In genomic region chr1:174921298-174921955, GRCm38 (mm10) we compare ENCODE assay signal across 9 mouse cellular contexts. TPM values are rescaled to one million over a fixed set of nuclear protein-coding genes. Genes with fewer than 3 reads are reported as not detected.
A peak's percentile ranks its signal among the peaks of the same experiment; 100 is the strongest.
DNase-seq lines count a peak whose midpoint lies in the region; ATAC-seq lines count a peak whose summit lies in the region.
"Had no signal": no experiment of that assay in that cellular context is flagged by ENCODE, and none has a peak within 500 bp of the region (broad histone marks: within the 10 kb centered on the region; RNA-seq: fewer than 3 reads in every experiment).

Grem2 (minus strand) TSS chr1:174921819.

- peak; percentile 84 for ATAC-seq in heart, embryonic 12.5 days (ENCODE audit: insufficient number of reproducible peaks, low FRiP score)
- ATAC-seq in lung, embryonic 16.5 days (ENCODE audit: low read depth) = peak; percentile 97

- H3K27me3 ChIP-seq in heart, embryonic 12.5 days (replicated peaks) = peaks cover 4% of the 10 kb centered on the region; the same call in 1 of the 2 replicates
- no peaks in the 10 kb centered on the region for H3K27me3 ChIP-seq in lung, embryonic 16.5 days (ENCODE audit: control insufficient read depth, insufficient read depth, low read depth, low read length)

- H3K4me2 ChIP-seq in heart, embryonic 12.5 days = peak within 1 kb of the TSS; percentile 82
- peak within 1 kb of the TSS; percentile 70 for H3K4me2 ChIP-seq in lung, embryonic 16.5 days (ENCODE audit: low read depth, low read length)

- DNase-seq in heart, adult 8-10 months (ENCODE audit: low spot score) = no peak
- peak; percentile 57 for DNase-seq in embryo, embryonic 9.5 days (ENCODE audit: extremely low spot score)
- DNase-seq in gastrocnemius, postnatal 4 days (ENCODE audit: low spot score in 2 of 2) = peak in 1 of 2 experiments; percentile 25
- peak; percentile 46 to 47 for DNase-seq in layer of hippocampus, postnatal 25 days (ENCODE audit: extremely low spot score in 1 of 2, low spot score in 1 of 2)
- DNase-seq in ovary, postnatal 36 days (ENCODE audit: low spot score) = peak; percentile 81
- DNase-seq in spleen, adult 12 weeks (ENCODE audit: low spot score) = no peak

- H3K27ac ChIP-seq in heart, embryonic 12.5 days (ENCODE audit: poor library complexity, severe bottlenecking) = no peak within 1 kb of the TSS
- H3K27ac ChIP-seq in lung, embryonic 16.5 days (ENCODE audit: low read length) = no peak within 1 kb of the TSS

- H3K9me3 ChIP-seq in heart, embryonic 12.5 days (replicated peaks) = no peaks in the 10 kb centered on the region
- no peaks in the 10 kb centered on the region for H3K9me3 ChIP-seq in lung, embryonic 16.5 days (ENCODE audit: control insufficient read depth, low read length)

- peak within 1 kb of the TSS; percentile 46 for H3K4me3 ChIP-seq in heart, embryonic 12.5 days
- peak within 1 kb of the TSS; percentile 50 for H3K4me3 ChIP-seq in lung, embryonic 16.5 days (ENCODE audit: low read length)

- 5% methylated on average over 30 of the region's 30 CpGs for WGBS in heart, embryonic 12.5 days
- 3% methylated on average over 30 of the region's 30 CpGs for WGBS in lung, embryonic 16.5 days

- H3K9ac ChIP-seq in heart, embryonic 12.5 days = peak within 1 kb of the TSS; percentile 49
- peak within 1 kb of the TSS; percentile 62 for H3K9ac ChIP-seq in lung, embryonic 16.5 days (ENCODE audit: low read length)

- peaks cover 4% of the 10 kb centered on the region; the same call in 1 of the 2 replicates for H3K4me1 ChIP-seq in heart, embryonic 12.5 days (replicated peaks)
- no peaks in the 10 kb centered on the region; the same call in 1 of the 2 replicates for H3K4me1 ChIP-seq in lung, embryonic 16.5 days (replicated peaks; ENCODE audit: control insufficient read depth, insufficient read depth, low read length)

- H3K36me3 ChIP-seq in heart, embryonic 12.5 days = no peaks in the 10 kb centered on the region
- H3K36me3 ChIP-seq in lung, embryonic 16.5 days (ENCODE audit: control insufficient read depth, insufficient read depth, low read length) = no peaks in the 10 kb centered on the region

RNA-seq across cellular contexts. Expression of gene Grem2, which starts in this region (rescaled TPM):
- polyA plus RNA-seq in heart, embryonic 12.5 days (2016; fragmentation: Nextera tagmentation; extraction: Ambion mirVana) = 0.09 and 0.12 TPM in 2 replicates
- under 1 TPM in 3 of 4 experiments, not detected in 1; 0.06 to 0.14 (median 0.11) TPM for total RNA-seq in heart, adult 8-10 months (2022)
- 10 to 100 TPM; 17.7 to 18.8 TPM for total RNA-seq in gastrocnemius, postnatal 4 days (2021)
- total RNA-seq in layer of hippocampus, postnatal 25 days (2021) = 10 to 100 TPM; 13.0 to 14.8 TPM
- polyA plus RNA-seq in lung, embryonic 16.5 days (2015; fragmentation: Nextera tagmentation; extraction: Ambion mirVana) = 1.8 and 2.0 TPM in 2 replicates
- total RNA-seq: MEL had no signal

Comparison
In these comparisons a context has a peak if more than half of its experiments do, and no peak if none do; other contexts are left out.
1. RNA of gene Grem2 (total RNA-seq): 17.7 to 18.8 TPM in gastrocnemius, postnatal 4 days and 13.0 to 14.8 TPM in layer of hippocampus, postnatal 25 days; 0.06 to 0.14 TPM in heart, adult 8-10 months; every median in the first group is over 10 times any median in the second.
2. Peak in ATAC-seq, H3K4me3 ChIP-seq, H3K9ac ChIP-seq and H3K4me2 ChIP-seq in heart, embryonic 12.5 days; RNA of the gene not detected or under 1 TPM.
3. DNase-seq: peak in embryo, embryonic 9.5 days (single experiment), layer of hippocampus, postnatal 25 days (2 of 2) and ovary, postnatal 36 days (single experiment); none in heart, adult 8-10 months (single experiment) and spleen, adult 12 weeks (single experiment).